Mouse (Mus musculus): ENCODE data around the gene Gdf9. TPM values are rescaled to one million over a fixed set of nuclear protein-coding genes. Genes with fewer than 3 reads are reported as not detected.

Gdf9 gene
- polyA plus RNA-seq, 1 experiment from 2014 or later = 1.1 TPM

- WGBS = 84% methylated on average over 1 of the region's 1 CpGs
- no peaks in the 10 kb centered on the region for H3K4me1 ChIP-seq
- no peaks in the 10 kb centered on the region for H3K27me3 ChIP-seq (ENCODE audit: poor library complexity, severe bottlenecking)
- H3K9me3 ChIP-seq = no peaks in the 10 kb centered on the region
- H3K27ac ChIP-seq = no peak overlapping the region
- H3K4me3 ChIP-seq = no peak overlapping the region
- H3K36me3 ChIP-seq (replicated peaks) = no peaks in the 10 kb centered on the region
- no peak for DNase-seq (ENCODE audit: extremely low spot score, low spot score)
Observed at GRCm38 (mm10) chr11:53448529-53448928, 17.7 kb downstream of the Gdf9 start.

DNA sequence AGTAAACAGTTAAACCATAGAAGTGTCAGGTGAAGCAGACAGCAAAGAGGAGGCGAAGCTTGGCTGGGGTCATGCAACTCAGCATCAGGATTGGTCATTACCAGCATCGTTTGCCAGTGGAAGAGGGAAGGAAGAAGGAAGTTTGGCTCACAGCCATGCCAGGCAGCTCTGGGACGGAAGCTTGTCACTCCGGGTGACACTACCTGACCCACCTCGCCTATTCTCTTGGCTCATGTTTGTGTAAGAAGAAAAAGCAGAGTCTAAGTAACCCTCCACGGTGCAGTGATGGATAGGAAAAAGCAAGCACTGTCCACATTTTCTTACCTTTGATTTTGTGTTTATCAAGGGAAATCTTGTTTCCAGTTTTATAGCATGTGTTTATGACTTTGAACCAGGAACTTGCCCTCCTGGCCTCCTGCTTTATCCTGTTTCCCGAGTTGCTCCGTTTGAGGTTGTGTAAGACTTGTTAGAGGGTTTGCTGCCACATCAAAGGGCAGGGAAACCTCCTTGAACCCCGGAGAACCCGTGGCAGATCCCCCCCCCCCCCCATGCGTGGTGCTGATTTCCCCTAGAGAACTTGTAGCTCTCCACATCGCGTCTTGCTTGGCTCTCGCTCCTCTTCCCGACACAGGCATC lies 19.4 kb downstream of the Gdf9 start:
- Histone ChIP-seq H3K36me3 (replicated peaks) (no peaks in the 10 kb centered on the region), H3K27ac (no peak overlapping the region), H3K9me3 (no peaks in the 10 kb centered on the region), H3K27me3 (ENCODE audit: poor library complexity, severe bottlenecking) (peaks cover 5% of the 10 kb centered on the region), H3K4me3 (no peak overlapping the region), H3K4me1 (no peaks in the 10 kb centered on the region)
- 65% methylated on average over 15 of the region's 15 CpGs for WGBS
- DNase-seq (ENCODE audit: extremely low spot score, low spot score) = no peak

- H3K4me1 ChIP-seq = peaks cover 1% of the 10 kb centered on the region; the same call in 1 of the 2 replicates
- H3K4me3 ChIP-seq = no peak overlapping the region
- peaks cover 17% of the 10 kb centered on the region for H3K27me3 ChIP-seq (ENCODE audit: poor library complexity, severe bottlenecking)
- WGBS = 78% methylated on average over 2 of the region's 2 CpGs
- no peaks in the 10 kb centered on the region for H3K36me3 ChIP-seq (replicated peaks)
- no peak for DNase-seq (ENCODE audit: extremely low spot score, low spot score)
- H3K27ac ChIP-seq = no peak overlapping the region
- no peaks in the 10 kb centered on the region for H3K9me3 ChIP-seq
Observed at GRCm38 (mm10) chr11:53451361-53451760, 20.5 kb downstream of the Gdf9 start.

DNA sequence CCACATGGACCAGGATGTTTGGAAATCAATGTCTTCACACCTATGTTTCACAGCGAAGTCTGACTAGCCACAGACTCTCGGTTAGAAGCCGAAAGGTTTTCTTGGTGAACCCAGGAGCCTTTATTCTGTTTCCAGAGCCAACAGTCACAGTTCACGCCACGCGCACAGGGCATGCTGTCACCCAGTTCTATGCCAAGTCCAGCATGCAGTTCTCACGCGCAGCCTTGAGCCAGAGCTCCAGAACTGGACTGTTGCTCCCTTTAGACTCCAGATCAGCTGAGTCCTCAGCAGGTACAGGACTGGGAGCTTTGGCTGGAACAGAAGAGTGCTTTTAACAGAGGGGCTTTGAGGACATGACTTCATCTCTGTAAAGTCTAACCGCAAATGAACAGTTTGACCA lies 21.6 kb downstream of the Gdf9 start:
- Histone ChIP-seq H3K36me3 (replicated peaks) (no peaks in the 10 kb centered on the region), H3K4me3 (no peak overlapping the region), H3K27ac (no peak overlapping the region), H3K9me3 (no peaks in the 10 kb centered on the region), H3K27me3 (ENCODE audit: poor library complexity, severe bottlenecking) (peaks cover 27% of the 10 kb centered on the region), H3K4me1 (peaks cover 11% of the 10 kb centered on the region)
- 95% methylated on average over 9 of the region's 9 CpGs for WGBS
- no peak for DNase-seq (ENCODE audit: extremely low spot score, low spot score)

DNA sequence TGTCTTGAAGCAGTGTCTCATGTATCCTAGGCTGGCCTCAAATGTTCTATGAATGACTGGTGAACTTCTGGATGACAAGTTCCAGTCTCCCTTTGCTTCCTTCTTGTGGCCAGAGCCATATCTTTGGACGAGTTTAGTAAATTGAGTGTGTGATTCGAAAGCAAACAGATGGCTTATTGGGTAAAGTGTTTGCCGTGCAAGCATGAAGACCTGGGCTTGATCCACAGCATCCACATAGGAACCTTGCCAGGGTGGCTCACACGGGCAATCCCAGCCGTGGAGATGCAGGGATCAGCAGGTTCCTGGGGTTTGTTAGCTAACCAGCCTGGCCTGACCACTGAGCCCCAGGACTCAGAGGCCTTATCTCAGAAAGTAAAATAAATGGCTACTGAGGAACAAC lies 22.2 kb downstream of the Gdf9 start:
- 87% methylated on average over 5 of the region's 5 CpGs for WGBS
- H3K27me3 ChIP-seq (ENCODE audit: poor library complexity, severe bottlenecking) = peaks cover 33% of the 10 kb centered on the region
- no peak overlapping the region for H3K4me3 ChIP-seq
- DNase-seq (ENCODE audit: extremely low spot score, low spot score) = no peak
- no peak overlapping the region for H3K27ac ChIP-seq
- H3K4me1 ChIP-seq = peaks cover 14% of the 10 kb centered on the region
- no peaks in the 10 kb centered on the region for H3K9me3 ChIP-seq
- no peaks in the 10 kb centered on the region for H3K36me3 ChIP-seq (replicated peaks)

DNA sequence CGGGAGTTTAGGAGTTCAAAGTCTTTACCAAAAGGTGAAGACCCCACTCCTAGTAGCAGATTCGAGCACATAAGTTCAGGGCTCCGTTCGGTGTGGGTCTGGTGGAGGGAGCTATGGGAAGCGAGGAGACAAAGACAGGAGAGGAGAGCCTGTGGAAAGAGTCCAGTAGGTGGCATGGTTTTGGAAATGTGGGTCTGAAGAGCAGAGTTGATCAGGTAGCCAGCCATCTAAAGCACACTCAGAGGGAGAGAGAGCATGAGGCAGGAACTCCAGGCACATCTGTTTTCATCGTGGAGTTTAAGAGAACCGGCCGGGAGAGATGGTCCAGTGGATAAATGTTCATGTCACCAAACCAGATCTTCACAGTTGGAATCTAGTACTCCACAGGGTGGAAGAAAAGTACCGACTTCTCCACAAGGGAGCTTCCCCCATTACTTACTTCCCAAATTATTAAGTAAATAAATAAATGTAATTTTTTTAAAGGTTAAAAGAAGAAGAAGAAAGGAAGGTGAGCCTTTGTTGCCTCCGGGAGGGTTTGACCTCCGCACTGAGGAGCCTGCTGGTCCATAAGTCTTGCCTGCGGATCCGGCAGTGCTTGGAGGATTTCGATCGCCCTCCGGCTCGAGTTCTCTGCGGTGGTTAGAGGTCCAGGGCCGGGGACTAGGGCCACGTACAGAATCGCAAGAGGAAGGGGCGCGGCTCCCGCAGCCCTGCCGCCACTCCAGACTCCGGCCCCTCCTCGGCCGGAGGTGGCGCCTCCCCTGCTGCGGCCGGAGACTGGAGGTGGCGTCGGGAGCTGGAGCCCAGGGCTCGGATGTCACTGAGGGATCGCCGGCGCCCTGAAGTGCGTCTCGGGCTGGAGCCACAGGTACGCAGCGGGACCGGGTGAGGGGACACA lies 25.9 kb downstream of the Gdf9 start, which contains the start of the genes Gm10447 and Shroom1:
Gene Gm10447, minus strand, starts transcription at position 637 of the 898 bp plus-strand sequence.
Gene Shroom1, plus strand, starts transcription at position 732 of the 898 bp plus-strand sequence.
- Histone ChIP-seq H3K4me3 (peak within 1 kb of the TSS; percentile 60), H3K9me3 (no peaks in the 10 kb centered on the region), H3K27ac (peak within 1 kb of the TSS; percentile 75), H3K27me3 (ENCODE audit: poor library complexity, severe bottlenecking) (peaks cover 70% of the 10 kb centered on the region), H3K36me3 (replicated peaks) (no peaks in the 10 kb centered on the region), H3K4me1 (peaks cover 18% of the 10 kb centered on the region)
- peak; percentile 55 for DNase-seq (ENCODE audit: extremely low spot score, low spot score)
- WGBS = 4% methylated on average over 42 of the region's 42 CpGs

DNA sequence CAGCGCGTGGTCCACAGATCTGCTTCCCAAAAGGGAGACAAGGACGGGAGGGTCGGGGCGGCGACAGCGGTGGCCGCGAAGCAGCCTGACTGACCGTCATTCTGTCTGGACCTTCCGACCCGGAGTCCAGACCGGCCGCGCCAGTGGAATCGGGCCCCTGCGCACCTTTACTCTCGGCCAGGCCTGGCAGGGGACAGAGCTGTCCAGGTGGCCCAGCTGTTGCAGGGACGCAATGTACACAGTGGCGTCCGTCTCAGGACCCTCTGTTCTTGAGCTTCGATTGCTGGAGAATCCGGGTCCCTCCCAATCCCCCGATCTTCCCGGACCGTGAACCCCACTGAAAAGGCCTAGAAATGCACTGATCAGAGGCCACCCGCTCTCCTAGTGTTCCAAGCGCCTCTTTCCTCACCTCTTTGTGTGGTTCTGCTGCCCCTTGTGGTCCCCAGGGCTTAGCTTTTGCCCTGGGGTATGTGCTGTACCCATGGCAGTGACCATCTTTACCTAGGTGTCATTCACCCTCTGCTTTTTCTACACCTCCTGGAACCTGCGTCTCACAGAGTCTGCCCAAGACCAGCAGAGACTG lies 26.6 kb downstream of the Gdf9 start:
- H3K36me3 ChIP-seq (replicated peaks) = no peaks in the 10 kb centered on the region
- 5% methylated on average over 29 of the region's 29 CpGs for WGBS
- peaks cover 23% of the 10 kb centered on the region for H3K4me1 ChIP-seq
- peak overlapping the region; percentile 60 for H3K4me3 ChIP-seq
- peaks cover 78% of the 10 kb centered on the region for H3K27me3 ChIP-seq (ENCODE audit: poor library complexity, severe bottlenecking)
- DNase-seq (ENCODE audit: extremely low spot score, low spot score) = no peak
- H3K9me3 ChIP-seq = no peaks in the 10 kb centered on the region
- peak overlapping the region; percentile 75 for H3K27ac ChIP-seq

GRCm38 (mm10) chr11:53458996-53459395 lies 28.2 kb downstream of the Gdf9 start:
- H3K27me3 ChIP-seq (ENCODE audit: poor library complexity, severe bottlenecking) = peaks cover 93% of the 10 kb centered on the region
- DNase-seq (ENCODE audit: extremely low spot score, low spot score) = no peak

DNA sequence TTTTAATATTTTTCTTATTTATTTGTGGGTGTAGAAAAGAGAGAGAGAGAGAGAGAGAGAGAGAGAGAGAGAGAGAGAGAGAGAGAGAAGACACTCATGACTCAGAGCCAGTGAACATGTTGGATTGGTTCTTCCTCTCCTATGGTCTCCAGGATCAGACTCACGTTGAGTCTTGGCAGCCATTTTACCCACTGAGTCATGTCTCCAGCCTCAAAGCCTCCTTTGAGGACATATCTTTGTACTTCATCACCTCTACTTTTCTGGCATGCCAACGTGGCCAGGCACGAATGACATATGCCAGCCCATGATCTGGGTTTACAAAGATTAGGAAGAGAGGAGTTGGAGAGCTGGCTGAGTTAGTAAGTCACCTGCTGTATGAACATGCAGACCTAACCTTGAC lies 29.4 kb downstream of the Gdf9 start:
- H3K4me1 ChIP-seq = peaks cover 35% of the 10 kb centered on the region
- H3K27ac ChIP-seq = no peak overlapping the region
- no peaks in the 10 kb centered on the region for H3K36me3 ChIP-seq (replicated peaks)
- WGBS = 84% methylated on average over 3 of the region's 3 CpGs
- peaks cover 8% of the 10 kb centered on the region; the same call in 1 of the 2 replicates for H3K9me3 ChIP-seq
- no peak for DNase-seq (ENCODE audit: extremely low spot score, low spot score)
- H3K4me3 ChIP-seq = no peak overlapping the region
- H3K27me3 ChIP-seq (ENCODE audit: poor library complexity, severe bottlenecking) = peaks cover 100% of the 10 kb centered on the region

More at GRCm38 (mm10) chr11:53458996-53459395, 28.2 kb downstream of the Gdf9 start:
- Histone ChIP-seq H3K27ac (no peak overlapping the region), H3K4me3 (no peak overlapping the region), H3K4me1 (peaks cover 33% of the 10 kb centered on the region), H3K9me3 (no peaks in the 10 kb centered on the region), H3K36me3 (replicated peaks) (no peaks in the 10 kb centered on the region)
- 60% methylated on average over 3 of the region's 3 CpGs for WGBS

- Histone ChIP-seq H3K4me1 (peaks cover 38% of the 10 kb centered on the region), H3K4me3 (no peak overlapping the region), H3K9me3 (peaks cover 8% of the 10 kb centered on the region; the same call in 1 of the 2 replicates), H3K36me3 (replicated peaks) (no peaks in the 10 kb centered on the region), H3K27me3 (ENCODE audit: poor library complexity, severe bottlenecking) (peaks cover 100% of the 10 kb centered on the region), H3K27ac (no peak overlapping the region)
- 25% methylated on average over 5 of the region's 5 CpGs for WGBS
- no peak for DNase-seq (ENCODE audit: extremely low spot score, low spot score)
Observed at GRCm38 (mm10) chr11:53461727-53462126, 30.9 kb downstream of the Gdf9 start.

- Histone ChIP-seq H3K4me1 (peaks cover 33% of the 10 kb centered on the region), H3K27ac (0 out of 2 replicates have a peak overlapping the region, but pooled peaks have one; percentile 25), H3K9me3 (peaks cover 8% of the 10 kb centered on the region; the same call in 1 of the 2 replicates), H3K36me3 (replicated peaks) (no peaks in the 10 kb centered on the region), H3K4me3 (peak overlapping the region; percentile 58), H3K27me3 (ENCODE audit: poor library complexity, severe bottlenecking) (peaks cover 100% of the 10 kb centered on the region)
- WGBS = 6% methylated on average over 55 of the region's 55 CpGs
- peak; percentile 55 for DNase-seq (ENCODE audit: extremely low spot score, low spot score)
Observed at GRCm38 (mm10) chr11:53463551-53464424, 33.0 kb downstream of the Gdf9 start.
